Mouse (Mus musculus) cerebellum, adult 2 months (tissue): Measurements from ENCODE around the gene Capzb.

Experiments
- CTCF ChIP-seq: fragments of 200-500 bp; IDR thresholded peaks from 2 replicates; pipeline ENCODE4 v1.5.1; 2011; ENCODE audit warnings: low read depth, mild to moderate bottlenecking, control low read depth, low read length, moderate library complexity, borderline replicate concordance; ENCODE audit not compliant: insufficient read depth
- POLR2A ChIP-seq: fragments of 200-500 bp; IDR thresholded peaks from 2 replicates; pipeline ENCODE4 v1.6.1; 2011; ENCODE audit warnings: low read length, control low read depth, borderline replicate concordance; ENCODE audit not compliant: insufficient read depth

GRCm38 (mm10) chr4:139271562-139271961 lies 78.9 kb downstream of the Capzb start:
- no peak for TF ChIP-seq POLR2A
- TF ChIP-seq CTCF = no peak
